Mouse (Mus musculus): ENCODE data around the gene Haus4. TPM values are rescaled to one million over a fixed set of nuclear protein-coding genes. Genes with fewer than 3 reads are reported as not detected.

Gene Haus4
- polyA plus RNA-seq, 1 experiment from 2014 or later = 32.2 TPM

DNA sequence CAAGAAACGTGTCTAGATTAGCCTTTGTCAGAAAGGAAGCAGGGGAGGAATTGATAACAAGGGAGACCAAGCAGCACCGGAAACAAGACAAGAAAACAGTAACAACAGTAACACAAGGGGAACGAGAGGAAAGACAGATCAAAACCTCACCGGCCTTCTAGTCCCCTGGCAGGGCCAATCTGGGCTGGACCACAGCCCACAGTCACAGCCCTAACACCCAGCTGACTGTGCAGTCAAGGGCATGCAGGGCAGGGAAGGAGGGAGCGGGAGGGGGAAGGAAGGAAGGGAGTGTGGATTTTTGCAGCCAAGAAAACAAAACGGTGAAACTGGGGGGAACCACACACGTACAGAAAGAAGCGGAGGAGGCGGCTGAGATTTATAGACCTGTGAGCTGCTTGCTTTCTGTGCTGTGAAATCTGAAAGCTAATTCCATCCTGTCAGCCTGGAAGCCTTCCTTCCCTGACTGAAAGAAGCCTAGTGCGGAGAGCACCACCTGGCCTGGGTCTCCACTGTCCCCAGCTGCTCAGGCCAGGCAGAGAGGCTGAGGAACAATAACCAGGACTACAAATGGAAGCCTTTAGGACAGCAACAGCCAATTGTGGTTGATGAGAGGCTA lies 38.0 kb upstream of the Haus4 start:
- no peaks in the 10 kb centered on the region for H3K4me1 ChIP-seq (ENCODE audit: control insufficient read depth, low read depth, low read length)
- peak; percentile 50 for ATAC-seq (ENCODE audit: low read depth)
- no peak overlapping the region for H3K4me3 ChIP-seq (ENCODE audit: low read depth, low read length)
- H3K27me3 ChIP-seq (ENCODE audit: control insufficient read depth, insufficient read depth, low read depth, low read length) = no peaks in the 10 kb centered on the region
- no peaks in the 10 kb centered on the region for H3K9me3 ChIP-seq (replicated peaks; ENCODE audit: control insufficient read depth, low read length)
- WGBS (ENCODE audit: insufficient replicate concordance) = 36% methylated on average over 10 of the region's 10 CpGs
- no peak overlapping the region for H3K4me2 ChIP-seq (ENCODE audit: low read depth, low read length)
- no peaks in the 10 kb centered on the region; the same call in 1 of the 2 replicates for H3K36me3 ChIP-seq (ENCODE audit: control insufficient read depth, insufficient read depth)
- no peak overlapping the region for H3K27ac ChIP-seq (ENCODE audit: low read length)
- H3K9ac ChIP-seq (ENCODE audit: low read depth, low read length) = no peak overlapping the region

DNA sequence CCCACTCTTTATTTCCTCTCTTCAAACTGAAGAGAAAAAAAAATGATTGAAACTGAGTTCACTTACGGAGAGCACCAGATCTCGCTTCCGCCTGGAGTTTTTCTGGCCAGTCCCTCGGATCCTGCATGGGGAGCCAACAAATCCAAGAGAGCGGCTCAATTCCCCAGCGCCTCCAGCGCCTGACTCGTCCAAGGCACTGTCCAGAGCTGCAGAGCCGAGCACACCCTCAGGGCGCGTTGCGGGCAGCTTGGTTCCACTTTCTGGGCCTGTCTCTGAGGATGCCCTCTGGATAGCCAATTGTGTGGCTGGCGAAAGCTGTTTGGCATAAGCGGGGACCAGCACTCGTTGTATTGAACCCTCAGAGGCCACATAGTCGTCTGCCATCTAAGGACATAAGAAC lies 36.6 kb upstream of the Haus4 start:
- H3K36me3 ChIP-seq (ENCODE audit: control insufficient read depth, insufficient read depth) = no peaks in the 10 kb centered on the region; the same call in 1 of the 2 replicates
- H3K9me3 ChIP-seq (replicated peaks; ENCODE audit: control insufficient read depth, low read length) = no peaks in the 10 kb centered on the region
- no peak overlapping the region for H3K4me3 ChIP-seq (ENCODE audit: low read depth, low read length)
- no peaks in the 10 kb centered on the region for H3K27me3 ChIP-seq (ENCODE audit: control insufficient read depth, insufficient read depth, low read depth, low read length)
- H3K4me1 ChIP-seq (ENCODE audit: control insufficient read depth, low read depth, low read length) = no peaks in the 10 kb centered on the region
- no peak overlapping the region for H3K4me2 ChIP-seq (ENCODE audit: low read depth, low read length)
- H3K9ac ChIP-seq (ENCODE audit: low read depth, low read length) = no peak overlapping the region
- ATAC-seq (ENCODE audit: low read depth) = no peak
- no peak overlapping the region for H3K27ac ChIP-seq (ENCODE audit: low read length)
- WGBS (ENCODE audit: insufficient replicate concordance) = 83% methylated on average over 16 of the region's 16 CpGs

DNA sequence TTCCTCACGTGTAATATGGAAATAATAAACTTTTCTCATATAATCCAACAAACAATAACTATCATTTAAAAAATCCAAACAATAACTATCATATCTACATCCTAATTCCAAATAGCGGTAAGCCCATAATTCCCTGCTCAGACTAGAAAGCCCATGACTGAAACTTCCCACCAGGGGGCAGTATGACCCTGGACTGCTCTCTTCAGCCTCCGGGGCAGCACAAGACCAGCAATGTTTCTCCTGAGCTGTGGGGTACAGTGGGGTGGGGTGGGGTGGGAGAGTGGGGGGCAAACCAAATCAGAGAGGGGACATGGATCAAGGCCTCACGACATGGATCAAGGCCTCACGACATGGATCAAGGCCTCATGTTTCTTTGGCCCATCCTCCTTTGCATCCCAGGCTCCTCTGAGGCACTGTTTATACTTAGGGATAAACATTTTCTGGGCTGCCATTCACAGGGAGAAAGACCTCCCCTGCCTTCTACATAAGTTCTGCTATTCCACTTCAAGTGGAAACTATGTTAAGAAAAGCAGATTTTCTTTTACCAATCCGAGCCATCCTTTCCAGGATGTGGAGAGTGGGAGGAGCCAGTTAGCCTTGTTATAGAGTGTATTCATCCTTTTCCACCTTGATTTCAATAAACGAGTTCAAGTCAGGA lies 29.4 kb upstream of the Haus4 start:
- no peak for ATAC-seq (ENCODE audit: low read depth)
- no peak overlapping the region for H3K9ac ChIP-seq (ENCODE audit: low read depth, low read length)
- no peak overlapping the region for H3K27ac ChIP-seq (ENCODE audit: low read length)
- no peak overlapping the region for H3K4me2 ChIP-seq (ENCODE audit: low read depth, low read length)
- no peaks in the 10 kb centered on the region; the same call in 1 of the 2 replicates for H3K27me3 ChIP-seq (ENCODE audit: control insufficient read depth, insufficient read depth, low read depth, low read length)
- H3K4me1 ChIP-seq (ENCODE audit: control insufficient read depth, low read depth, low read length) = peaks cover 5% of the 10 kb centered on the region
- H3K9me3 ChIP-seq (replicated peaks; ENCODE audit: control insufficient read depth, low read length) = no peaks in the 10 kb centered on the region
- 43% methylated on average over 7 of the region's 7 CpGs for WGBS (ENCODE audit: insufficient replicate concordance)
- no peaks in the 10 kb centered on the region for H3K36me3 ChIP-seq (ENCODE audit: control insufficient read depth, insufficient read depth)
- no peak overlapping the region for H3K4me3 ChIP-seq (ENCODE audit: low read depth, low read length)

DNA sequence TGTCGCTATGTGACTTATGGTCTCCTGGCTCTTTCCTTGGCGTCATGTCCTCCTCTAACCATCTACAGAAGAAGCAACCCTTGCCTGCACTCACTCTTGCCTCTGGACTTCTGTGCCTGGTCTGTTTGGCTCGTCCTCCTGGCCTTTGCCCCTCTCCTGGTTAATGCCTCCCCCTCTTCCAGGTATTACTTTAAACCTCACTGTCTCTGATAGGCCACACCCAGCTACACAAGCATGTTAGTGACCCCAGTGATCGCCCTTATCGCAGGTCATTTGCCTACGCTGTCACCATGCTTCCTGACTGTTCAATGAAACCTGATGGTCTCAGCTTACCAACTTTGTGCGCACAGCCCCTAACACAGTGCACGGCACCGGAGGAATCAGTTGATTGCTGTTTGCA lies 28.1 kb upstream of the Haus4 start:
- ATAC-seq (ENCODE audit: low read depth) = peak; percentile 82
- Histone ChIP-seq H3K4me3 (ENCODE audit: low read depth, low read length) (no peak overlapping the region), H3K9me3 (replicated peaks; ENCODE audit: control insufficient read depth, low read length) (no peaks in the 10 kb centered on the region), H3K27me3 (ENCODE audit: control insufficient read depth, insufficient read depth, low read depth, low read length) (peaks cover 10% of the 10 kb centered on the region), H3K27ac (ENCODE audit: low read length) (no peak overlapping the region), H3K36me3 (ENCODE audit: control insufficient read depth, insufficient read depth) (no peaks in the 10 kb centered on the region), H3K4me1 (ENCODE audit: control insufficient read depth, low read depth, low read length) (peaks cover 5% of the 10 kb centered on the region), H3K4me2 (ENCODE audit: low read depth, low read length) (no peak overlapping the region), H3K9ac (ENCODE audit: low read depth, low read length) (no peak overlapping the region)
- WGBS (ENCODE audit: insufficient replicate concordance) = 68% methylated on average over 9 of the region's 9 CpGs

DNA sequence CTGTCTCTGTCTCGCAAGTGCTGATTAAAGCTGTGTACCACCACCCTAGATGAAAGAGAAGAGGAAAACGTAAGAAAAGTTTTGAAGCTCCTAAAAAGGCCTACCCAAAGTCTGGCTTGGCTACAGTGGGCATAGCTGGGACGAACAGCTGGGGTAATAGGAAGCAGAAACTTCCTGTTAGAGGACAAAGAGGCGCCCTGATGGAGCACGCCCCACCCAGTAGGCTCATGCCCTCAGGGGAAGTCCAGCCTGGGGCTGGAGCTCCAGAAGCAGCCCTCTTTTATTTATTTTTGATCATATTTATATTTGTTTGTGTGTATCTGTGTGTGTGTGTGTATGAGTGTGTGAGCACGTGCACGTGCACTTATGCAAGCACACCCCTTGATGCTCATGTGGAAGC lies 25.2 kb upstream of the Haus4 start:
- Histone ChIP-seq H3K27ac (ENCODE audit: low read length) (no peak overlapping the region), H3K36me3 (ENCODE audit: control insufficient read depth, insufficient read depth) (no peaks in the 10 kb centered on the region), H3K4me1 (ENCODE audit: control insufficient read depth, low read depth, low read length) (peaks cover 5% of the 10 kb centered on the region), H3K4me2 (ENCODE audit: low read depth, low read length) (no peak overlapping the region), H3K9ac (ENCODE audit: low read depth, low read length) (no peak overlapping the region), H3K4me3 (ENCODE audit: low read depth, low read length) (no peak overlapping the region), H3K27me3 (ENCODE audit: control insufficient read depth, insufficient read depth, low read depth, low read length) (peaks cover 39% of the 10 kb centered on the region), H3K9me3 (replicated peaks; ENCODE audit: control insufficient read depth, low read length) (no peaks in the 10 kb centered on the region)
- 33% methylated on average over 7 of the region's 7 CpGs for WGBS (ENCODE audit: insufficient replicate concordance)
- no peak for ATAC-seq (ENCODE audit: low read depth)

DNA sequence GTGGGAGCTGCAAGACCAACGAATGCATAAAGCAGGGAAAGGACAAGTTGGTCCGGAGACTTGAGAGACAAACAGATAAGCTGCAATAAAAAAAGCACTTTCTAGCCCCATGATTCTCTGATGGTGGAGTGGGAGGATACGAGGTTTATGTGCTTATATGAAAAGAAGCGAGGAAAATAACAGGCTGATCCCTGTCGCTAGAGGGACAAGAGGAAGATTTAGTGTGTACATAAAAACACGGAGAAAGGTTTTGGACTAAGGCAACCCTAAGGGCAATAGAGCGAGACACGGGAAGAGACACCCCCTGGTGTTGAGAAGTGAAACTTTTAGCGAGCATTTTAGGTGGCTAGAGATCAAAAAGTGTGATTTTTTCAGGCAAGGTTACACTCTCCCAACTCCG lies 23.6 kb upstream of the Haus4 start:
- no peak for ATAC-seq (ENCODE audit: low read depth)
- Histone ChIP-seq H3K27me3 (ENCODE audit: control insufficient read depth, insufficient read depth, low read depth, low read length) (peaks cover 54% of the 10 kb centered on the region), H3K36me3 (ENCODE audit: control insufficient read depth, insufficient read depth) (no peaks in the 10 kb centered on the region), H3K9me3 (replicated peaks; ENCODE audit: control insufficient read depth, low read length) (no peaks in the 10 kb centered on the region), H3K27ac (ENCODE audit: low read length) (peak overlapping the region; percentile 61), H3K4me2 (ENCODE audit: low read depth, low read length) (peak overlapping the region; percentile 62), H3K4me1 (ENCODE audit: control insufficient read depth, low read depth, low read length) (peaks cover 17% of the 10 kb centered on the region), H3K9ac (ENCODE audit: low read depth, low read length) (peak overlapping the region; percentile 61), H3K4me3 (ENCODE audit: low read depth, low read length) (peak overlapping the region; percentile 67)
- WGBS (ENCODE audit: insufficient replicate concordance) = 2% methylated on average over 10 of the region's 10 CpGs

DNA sequence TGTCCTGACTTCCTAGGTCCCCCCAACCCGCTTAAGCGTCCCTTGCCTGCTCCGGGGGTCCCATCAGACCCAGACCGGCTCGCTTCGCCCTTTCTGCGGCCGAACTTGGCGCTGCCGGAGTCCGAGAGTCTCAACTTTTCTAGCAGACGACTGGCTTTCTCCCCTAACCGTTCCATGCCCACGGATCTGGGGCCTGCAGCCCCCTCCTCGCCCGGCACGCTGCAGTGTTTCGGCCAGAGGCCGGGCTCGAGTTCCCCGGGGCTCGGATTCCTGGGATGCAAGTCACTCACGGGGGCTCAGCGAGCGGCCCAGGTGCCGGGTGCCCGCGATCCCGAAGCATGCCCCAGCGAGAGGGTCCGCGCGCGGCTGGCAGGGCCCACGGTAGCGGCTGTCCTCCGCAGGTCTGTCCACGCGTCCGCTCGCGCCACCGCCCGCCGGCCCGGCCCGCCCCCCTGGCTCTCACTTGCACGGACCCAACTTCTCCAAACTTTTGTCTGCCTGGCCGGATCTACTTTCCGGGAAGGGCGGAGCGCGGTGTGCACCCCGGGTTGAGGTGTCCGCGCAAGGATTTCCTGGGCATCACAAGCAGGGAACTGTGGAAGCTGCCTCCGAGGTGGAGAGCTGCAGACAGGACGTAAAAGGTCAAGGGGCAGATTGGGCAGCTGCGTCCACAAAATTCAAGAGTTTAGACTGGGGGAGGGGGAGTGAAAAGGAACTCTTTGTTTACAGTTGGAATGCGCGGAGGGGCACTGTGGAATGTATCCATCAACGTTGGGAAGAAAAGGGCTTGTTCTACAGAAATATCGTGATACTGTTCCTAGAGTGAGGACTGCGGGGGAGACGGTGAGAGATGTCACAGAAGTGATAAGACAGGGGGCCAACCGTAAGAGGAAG lies 22.9 kb upstream of the Haus4 start, which contains the start of gene Ajuba:
Gene Ajuba, minus strand, starts transcription at position 470 of the 894 bp plus-strand sequence.
- H3K9ac ChIP-seq (ENCODE audit: low read depth, low read length) = peak within 1 kb of the TSS; percentile 61
- under 1% methylated on average over 66 of the region's 66 CpGs for WGBS (ENCODE audit: insufficient replicate concordance)
- peaks cover 23% of the 10 kb centered on the region for H3K4me1 ChIP-seq (ENCODE audit: control insufficient read depth, low read depth, low read length)
- peak; percentile 58 for ATAC-seq (ENCODE audit: low read depth)
- no peaks in the 10 kb centered on the region for H3K9me3 ChIP-seq (replicated peaks; ENCODE audit: control insufficient read depth, low read length)
- H3K4me2 ChIP-seq (ENCODE audit: low read depth, low read length) = peak within 1 kb of the TSS; percentile 62
- peak within 1 kb of the TSS; percentile 61 for H3K27ac ChIP-seq (ENCODE audit: low read length)
- H3K36me3 ChIP-seq (ENCODE audit: control insufficient read depth, insufficient read depth) = no peaks in the 10 kb centered on the region
- H3K4me3 ChIP-seq (ENCODE audit: low read depth, low read length) = peak within 1 kb of the TSS; percentile 67
- H3K27me3 ChIP-seq (ENCODE audit: control insufficient read depth, insufficient read depth, low read depth, low read length) = peaks cover 54% of the 10 kb centered on the region

DNA sequence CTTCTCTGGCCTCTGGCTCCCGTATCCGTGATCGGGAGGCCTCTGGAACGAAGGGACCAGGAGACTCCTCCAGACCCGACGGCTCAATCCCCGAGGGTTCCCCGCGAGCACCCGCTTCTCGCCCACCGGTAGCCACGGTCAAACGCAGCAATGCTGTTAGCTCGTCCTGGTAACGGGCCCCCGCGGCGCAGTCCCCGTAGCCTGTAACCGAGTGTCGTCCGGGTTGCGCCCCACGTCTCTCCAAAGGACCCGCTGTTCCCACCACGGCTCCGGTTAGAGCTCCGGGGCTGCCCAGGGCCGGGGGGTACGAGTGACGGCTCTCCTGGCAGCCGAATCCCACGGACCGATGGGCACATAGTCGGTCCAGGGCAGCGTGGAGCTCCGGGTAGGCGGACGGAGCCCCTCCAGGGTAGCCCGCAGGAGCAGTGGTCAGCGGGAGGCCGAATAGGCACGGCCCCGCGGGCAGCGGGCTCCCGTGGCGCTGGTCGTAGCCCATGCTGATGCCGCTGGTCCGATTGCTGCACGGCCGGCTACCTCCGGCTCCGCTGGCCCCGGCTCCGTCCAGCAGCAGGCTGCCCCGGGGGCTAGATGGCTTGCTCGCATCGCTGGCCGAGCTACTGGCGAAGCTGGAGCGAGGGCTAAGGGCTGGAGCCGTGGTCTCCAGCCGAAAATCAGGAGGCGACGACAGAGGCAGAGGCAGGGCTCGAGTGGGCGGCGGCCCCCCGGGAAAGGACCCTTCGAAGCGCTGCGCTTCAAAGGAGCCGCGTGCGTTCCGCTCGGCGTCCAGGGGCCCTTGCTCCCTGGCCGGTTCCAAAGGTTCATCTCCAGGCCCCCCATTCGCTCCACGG lies 22.0 kb upstream of the Haus4 start:
- Histone ChIP-seq H3K9ac (ENCODE audit: low read depth, low read length) (peak overlapping the region; percentile 61), H3K27ac (ENCODE audit: low read length) (no peak overlapping the region; the same call in 1 of the 2 replicates), H3K27me3 (ENCODE audit: control insufficient read depth, insufficient read depth, low read depth, low read length) (peaks cover 54% of the 10 kb centered on the region), H3K4me1 (ENCODE audit: control insufficient read depth, low read depth, low read length) (peaks cover 23% of the 10 kb centered on the region), H3K4me3 (ENCODE audit: low read depth, low read length) (peak overlapping the region; percentile 67), H3K4me2 (ENCODE audit: low read depth, low read length) (peak overlapping the region; percentile 62), H3K9me3 (replicated peaks; ENCODE audit: control insufficient read depth, low read length) (no peaks in the 10 kb centered on the region), H3K36me3 (ENCODE audit: control insufficient read depth, insufficient read depth) (no peaks in the 10 kb centered on the region)
- WGBS (ENCODE audit: insufficient replicate concordance) = 2% methylated on average over 82 of the region's 84 CpGs
- ATAC-seq (ENCODE audit: low read depth) = no peak
